In genomic region chr8:121675161-121675560, GRCm38 (mm10) we compare ENCODE assay signal across 10 mouse cellular contexts.
"Had no signal": no experiment of that assay in that cellular context is flagged by ENCODE, and none has a peak within 500 bp of the region (broad histone marks: within the 10 kb centered on the region; RNA-seq: fewer than 3 reads in every experiment).

No protein-coding gene starts in this region.

- DNase-seq: liver; liver, embryonic 13.5 days; liver, postnatal 0 days; retina, postnatal 1 day; thymus, adult 18-20 months; thymus, postnatal 14 days had no signal

- H3K9me3 ChIP-seq: limb, embryonic 12.5 days; liver, embryonic 13.5 days; lung, embryonic 15.5 days; midbrain, embryonic 13.5 days had no signal

- H3K36me3 ChIP-seq: limb, embryonic 12.5 days; liver, embryonic 13.5 days; lung, embryonic 15.5 days; midbrain, embryonic 13.5 days had no signal

- H3K4me3 ChIP-seq: limb, embryonic 12.5 days; liver, embryonic 13.5 days; lung, embryonic 15.5 days; midbrain, embryonic 13.5 days had no signal

- H3K27ac ChIP-seq: kidney, postnatal 0 days; limb, embryonic 12.5 days; liver, embryonic 13.5 days; lung, embryonic 15.5 days; midbrain, embryonic 13.5 days had no signal

- H3K4me1 ChIP-seq: liver, embryonic 13.5 days; midbrain, embryonic 13.5 days had no signal

- H3K9ac ChIP-seq: liver, embryonic 13.5 days; liver, postnatal 0 days; lung, embryonic 15.5 days; midbrain, embryonic 13.5 days had no signal
